Mouse (Mus musculus) monocyte, adult 2 months (primary cell): ENCODE measurements around the gene Acap2.

Experiments used
- DNase-seq, 2 experiments: peaks; one replicate each; pipeline ENCODE4 v3.0.0; 2022; ENCODE audit warnings: low spot score in 2 of 2, low read depth in 1 of 2

Gene Acap2

GRCm38 (mm10) chr16:31169596-31169995 lies 31.4 kb downstream of the Acap2 start:
- DNase-seq = no peak

GRCm38 (mm10) chr16:31167934-31168333 lies 33.1 kb downstream of the Acap2 start:
- no peak for DNase-seq

- DNase-seq = no peak
These were observed 33.8 kb downstream of the Acap2 start for GRCm38 (mm10) chr16:31167017-31167887.

- no peak for DNase-seq
These were observed 35.1 kb downstream of the Acap2 start for GRCm38 (mm10) chr16:31165907-31166306.

- no peak for DNase-seq
These were observed 35.6 kb downstream of the Acap2 start for GRCm38 (mm10) chr16:31165467-31165866.

- DNase-seq = no peak
These were observed 36.9 kb downstream of the Acap2 start for GRCm38 (mm10) chr16:31164125-31164524.

GRCm38 (mm10) chr16:31160486-31160885 lies 40.6 kb downstream of the Acap2 start:
- no peak for DNase-seq

- no peak for DNase-seq
These were observed 41.6 kb downstream of the Acap2 start for GRCm38 (mm10) chr16:31159491-31159890.

- no peak for DNase-seq
These were observed 51.2 kb downstream of the Acap2 start for GRCm38 (mm10) chr16:31149841-31150240.

- DNase-seq = no peak
These were observed 52.2 kb downstream of the Acap2 start for GRCm38 (mm10) chr16:31148891-31149290.

GRCm38 (mm10) chr16:31147766-31148165 lies 53.3 kb downstream of the Acap2 start:
- DNase-seq = no peak

- DNase-seq = no peak
These were observed 59.1 kb downstream of the Acap2 start for GRCm38 (mm10) chr16:31141916-31142315.

- DNase-seq = no peak
These were observed 64.3 kb downstream of the Acap2 start for GRCm38 (mm10) chr16:31136616-31137253.

GRCm38 (mm10) chr16:31135519-31135918 lies 65.5 kb downstream of the Acap2 start:
- DNase-seq = no peak

- no peak for DNase-seq
These were observed 69.5 kb downstream of the Acap2 start for GRCm38 (mm10) chr16:31131531-31131930.

GRCm38 (mm10) chr16:31128116-31128515 lies 72.9 kb downstream of the Acap2 start:
- DNase-seq = no peak

GRCm38 (mm10) chr16:31124991-31125390 lies 76.1 kb downstream of the Acap2 start:
- DNase-seq = no peak

GRCm38 (mm10) chr16:31121612-31122011 lies 79.4 kb downstream of the Acap2 start:
- no peak for DNase-seq

GRCm38 (mm10) chr16:31113596-31113995 lies 87.4 kb downstream of the Acap2 start:
- DNase-seq = no peak

GRCm38 (mm10) chr16:31101352-31101751 lies 99.7 kb downstream of the Acap2 start:
- DNase-seq = no peak

GRCm38 (mm10) chr16:31099906-31100305 lies 101.1 kb downstream of the Acap2 start:
- DNase-seq = no peak

- no peak for DNase-seq
These were observed 107.0 kb downstream of the Acap2 start for GRCm38 (mm10) chr16:31094036-31094435.
